Mouse (Mus musculus): Measurements from ENCODE around the gene Tom1l1.

DNA sequence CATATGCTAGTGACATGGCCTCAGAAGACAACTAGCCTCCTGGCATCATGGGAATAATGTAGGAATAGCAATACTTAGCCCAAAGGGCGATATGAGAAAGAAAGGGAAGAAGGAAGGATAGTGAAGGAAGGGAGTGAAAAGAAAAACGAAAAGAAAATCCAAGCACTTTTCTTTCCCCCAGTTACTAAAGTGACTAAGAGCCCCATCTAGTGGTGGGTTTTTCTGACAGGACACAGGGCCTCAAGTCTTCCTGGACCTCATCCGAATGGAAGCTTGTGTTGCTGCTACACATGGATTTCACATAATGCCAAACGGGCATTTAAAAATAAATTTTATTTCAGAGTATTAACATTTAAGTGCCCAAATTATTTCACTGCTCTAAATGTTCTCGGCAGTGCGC, 64.7 kb downstream of the Tom1l1 start:
- TF ChIP-seq GATA1 (IDR thresholded peaks at IDR 0.05; ENCODE audit: low read length) (no peak), TAL1 (IDR thresholded peaks at IDR 0.05; ENCODE audit: low read length) (no peak)
